Mouse (Mus musculus) layer of hippocampus, postnatal 10 days (tissue): ENCODE data around the gene Spen. TPM values are rescaled to one million over a fixed set of nuclear protein-coding genes. Genes with fewer than 3 reads are reported as not detected.

Experiments used
- DNase-seq, 2 experiments: peaks; one replicate each; pipeline ENCODE4 v3.0.0; 2021; ENCODE audit warnings: low spot score in 2 of 2
- total RNA-seq, 2 experiments: library from RNA; stranded (reverse); gene quantifications; 2 replicates each; pipeline ENCODE4 v1.2.3; 2021

Gene Spen
- total RNA-seq, 2 experiments from 2014 or later = 62.9 to 64.5 TPM

- DNase-seq = no peak
These were observed 60.2 kb downstream of the Spen start for GRCm38 (mm10) chr4:141478225-141478624.

GRCm38 (mm10) chr4:141477681-141478102, 60.7 kb downstream of the Spen start:
- peak; percentile 63 to 75 for DNase-seq

GRCm38 (mm10) chr4:141474431-141474830, 64.0 kb downstream of the Spen start:
- no peak for DNase-seq

GRCm38 (mm10) chr4:141472641-141473321, 65.6 kb downstream of the Spen start:
- DNase-seq = peak in 1 of 2 experiments; percentile 5

- DNase-seq = peak in 1 of 2 experiments; percentile 6
These were observed 66.9 kb downstream of the Spen start for GRCm38 (mm10) chr4:141471491-141471890.

- DNase-seq = peak in 1 of 2 experiments; percentile 15
These were observed 69.1 kb downstream of the Spen start for GRCm38 (mm10) chr4:141469343-141469742.

GRCm38 (mm10) chr4:141468576-141468975, 69.8 kb downstream of the Spen start:
- DNase-seq = peak in 1 of 2 experiments; percentile 51

GRCm38 (mm10) chr4:141467581-141467927, 70.8 kb downstream of the Spen start:
- DNase-seq = peak in 1 of 2 experiments; percentile 6

- peak; percentile 26 to 28 for DNase-seq
These were observed 71.4 kb downstream of the Spen start for GRCm38 (mm10) chr4:141466844-141467580.

- DNase-seq = peak in 1 of 2 experiments; percentile 12
These were observed 72.1 kb downstream of the Spen start for GRCm38 (mm10) chr4:141466289-141466795.

- peak; percentile 8 to 20 for DNase-seq
These were observed 72.7 kb downstream of the Spen start for GRCm38 (mm10) chr4:141465512-141466288.

GRCm38 (mm10) chr4:141464722-141465121, 73.7 kb downstream of the Spen start:
- no peak for DNase-seq

GRCm38 (mm10) chr4:141463472-141463871, 74.9 kb downstream of the Spen start:
- no peak for DNase-seq

- DNase-seq = peak in 1 of 2 experiments; percentile 27
These were observed 76.8 kb downstream of the Spen start for GRCm38 (mm10) chr4:141461576-141461975.

- DNase-seq = peak in 1 of 2 experiments; percentile 14
These were observed 77.3 kb downstream of the Spen start for GRCm38 (mm10) chr4:141461088-141461487.

- no peak for DNase-seq
These were observed 77.9 kb downstream of the Spen start for GRCm38 (mm10) chr4:141460481-141460880.

- DNase-seq = no peak
These were observed 78.6 kb downstream of the Spen start for GRCm38 (mm10) chr4:141459766-141460165.

GRCm38 (mm10) chr4:141458888-141459287, 79.5 kb downstream of the Spen start:
- DNase-seq = no peak

- DNase-seq = no peak
These were observed 80.2 kb downstream of the Spen start for GRCm38 (mm10) chr4:141458236-141458635.

- no peak for DNase-seq
These were observed 82.0 kb downstream of the Spen start for GRCm38 (mm10) chr4:141456193-141456938.

GRCm38 (mm10) chr4:141455526-141455925, 82.9 kb downstream of the Spen start:
- DNase-seq = no peak
